Mouse (Mus musculus) midbrain, embryonic 10.5 days (tissue): ENCODE results near the gene Haus3. TPM values are rescaled to one million over a fixed set of nuclear protein-coding genes. Genes with fewer than 3 reads are reported as not detected.

Source experiments
- DNase-seq: peaks from one replicate; pipeline ENCODE4 v3.0.0-alpha.2; 2017; ENCODE audit warnings: low spot score
- H3K27ac ChIP-seq: fragments of 300-500 bp; sonication (generic); replicated peaks from 2 replicates; pipeline ENCODE4 v1.5.1; 2016; ENCODE audit warnings: mild to moderate bottlenecking
- H3K27me3 ChIP-seq: fragments of 300-500 bp; sonication (generic); 2 replicates; pipeline ENCODE4 v1.6.1; 2016; ENCODE audit warnings: low read depth, mild to moderate bottlenecking; ENCODE audit not compliant: poor library complexity, severe bottlenecking
- H3K36me3 ChIP-seq: fragments of 300-500 bp; sonication (generic); 2 replicates; pipeline ENCODE4 v1.6.1; 2016; ENCODE audit warnings: mild to moderate bottlenecking, moderate library complexity
- H3K4me1 ChIP-seq: fragments of 300-500 bp; sonication (generic); 2 replicates; pipeline ENCODE4 v1.6.1; 2016
- H3K4me3 ChIP-seq: fragments of 300-500 bp; sonication (generic); 2 replicates; pipeline ENCODE4 v1.5.1; 2016; ENCODE audit warnings: mild to moderate bottlenecking, moderate library complexity
- H3K9me3 ChIP-seq: fragments of 300-500 bp; sonication (generic); replicated peaks from 2 replicates; pipeline ENCODE4 v1.6.1; 2016; ENCODE audit warnings: mild to moderate bottlenecking
- WGBS: fragments of 180-500 bp; shearing (Covaris S2); methylation state at CpG from one replicate; pipeline ENCODE4 v1.1.7; 2016; 5-methylcytosine and 5-hydroxymethylcytosine counted together
- polyA plus RNA-seq: library from polyadenylated mRNA; unstranded; fragments of >200 nt; fragmentation: Nextera tagmentation; extraction: Ambion mirVana; gene quantifications from 2 replicates; pipeline ENCODE4 v1.2.1, GENCODE M21; 2016

Haus3 gene
- polyA plus RNA-seq, 1 experiment from 2014 or later = 52.2 TPM

- DNase-seq = no peak
- Histone ChIP-seq H3K27ac (no peak overlapping the region), H3K27me3 (no peaks in the 10 kb centered on the region), H3K4me3 (no peak overlapping the region), H3K4me1 (peaks cover 44% of the 10 kb centered on the region), H3K9me3 (no peaks in the 10 kb centered on the region), H3K36me3 (peaks cover 48% of the 10 kb centered on the region)
- WGBS = 86% methylated on average over 4 of the region's 4 CpGs
Measured at GRCm38 (mm10) chr5:34165793-34166192, 3.5 kb downstream of the Haus3 start.

- Histone ChIP-seq H3K4me1 (no peaks in the 10 kb centered on the region), H3K27ac (no peak overlapping the region), H3K27me3 (no peaks in the 10 kb centered on the region), H3K36me3 (peaks cover 18% of the 10 kb centered on the region), H3K9me3 (no peaks in the 10 kb centered on the region), H3K4me3 (no peak overlapping the region)
- DNase-seq = no peak
Measured at GRCm38 (mm10) chr5:34148476-34148875, 20.9 kb downstream of the Haus3 start.

- no peak overlapping the region for H3K27ac ChIP-seq
- no peak for DNase-seq
- H3K36me3 ChIP-seq = peaks cover 9% of the 10 kb centered on the region
- no peak overlapping the region for H3K4me3 ChIP-seq
- no peaks in the 10 kb centered on the region for H3K4me1 ChIP-seq
- 90% methylated on average over 3 of the region's 3 CpGs for WGBS
- no peaks in the 10 kb centered on the region for H3K9me3 ChIP-seq
- no peaks in the 10 kb centered on the region for H3K27me3 ChIP-seq
Measured at GRCm38 (mm10) chr5:34147554-34147953, 21.8 kb downstream of the Haus3 start.

GRCm38 (mm10) chr5:34139751-34140150 lies 29.6 kb downstream of the Haus3 start:
- no peak overlapping the region for H3K27ac ChIP-seq
- no peaks in the 10 kb centered on the region for H3K4me1 ChIP-seq
- no peaks in the 10 kb centered on the region for H3K27me3 ChIP-seq
- WGBS = 8% methylated on average over 1 of the region's 1 CpGs
- no peak overlapping the region for H3K4me3 ChIP-seq
- DNase-seq = no peak
- no peaks in the 10 kb centered on the region for H3K9me3 ChIP-seq
- no peaks in the 10 kb centered on the region for H3K36me3 ChIP-seq

- no peak for DNase-seq
- H3K36me3 ChIP-seq = no peaks in the 10 kb centered on the region
- no peaks in the 10 kb centered on the region for H3K4me1 ChIP-seq
- 77% methylated on average over 2 of the region's 2 CpGs for WGBS
- no peak overlapping the region for H3K4me3 ChIP-seq
- H3K9me3 ChIP-seq = no peaks in the 10 kb centered on the region
- H3K27me3 ChIP-seq = no peaks in the 10 kb centered on the region
- no peak overlapping the region for H3K27ac ChIP-seq
Measured at GRCm38 (mm10) chr5:34132731-34133130, 36.6 kb downstream of the Haus3 start.

GRCm38 (mm10) chr5:34124131-34124530 lies 45.2 kb downstream of the Haus3 start:
- no peak for DNase-seq
- 46% methylated on average over 1 of the region's 1 CpGs for WGBS
- Histone ChIP-seq H3K4me1 (no peaks in the 10 kb centered on the region), H3K27me3 (no peaks in the 10 kb centered on the region), H3K4me3 (no peak overlapping the region), H3K9me3 (no peaks in the 10 kb centered on the region), H3K27ac (no peak overlapping the region), H3K36me3 (no peaks in the 10 kb centered on the region)

GRCm38 (mm10) chr5:34119121-34119856 lies 50.0 kb downstream of the Haus3 start:
- WGBS = 83% methylated on average over 3 of the region's 3 CpGs
- DNase-seq = no peak

GRCm38 (mm10) chr5:34105681-34106080 lies 63.6 kb downstream of the Haus3 start:
- DNase-seq = no peak
- Histone ChIP-seq H3K4me1 (no peaks in the 10 kb centered on the region), H3K27me3 (no peaks in the 10 kb centered on the region), H3K9me3 (no peaks in the 10 kb centered on the region), H3K4me3 (no peak overlapping the region), H3K36me3 (no peaks in the 10 kb centered on the region), H3K27ac (no peak overlapping the region)
- WGBS = 88% methylated on average over 1 of the region's 1 CpGs

More at GRCm38 (mm10) chr5:34119121-34119856, 50.0 kb downstream of the Haus3 start:
- H3K9me3 ChIP-seq = no peaks in the 10 kb centered on the region
- H3K36me3 ChIP-seq = no peaks in the 10 kb centered on the region
- no peaks in the 10 kb centered on the region for H3K27me3 ChIP-seq
- no peak overlapping the region for H3K27ac ChIP-seq
- no peaks in the 10 kb centered on the region for H3K4me1 ChIP-seq
- H3K4me3 ChIP-seq = no peak overlapping the region

Other genes with a start within 250 kb of the Haus3 start
- 85.4 and 88.1 TPM in 2 replicates for gene Nelfa, start 233.1 kb downstream of the Haus3 start, polyA plus RNA-seq
- gene Gm1673, start 186.1 kb downstream of the Haus3 start, polyA plus RNA-seq = 288 and 309 TPM in 2 replicates
- gene Nat8l, start 173.5 kb downstream of the Haus3 start, polyA plus RNA-seq = 1.5 and 2.2 TPM in 2 replicates
- gene Poln, start 79 bp downstream of the Haus3 start, polyA plus RNA-seq = 0.66 and 1.2 TPM in 2 replicates
- 14.7 and 22.7 TPM in 2 replicates for gene Mxd4, start 18.2 kb upstream of the Haus3 start, polyA plus RNA-seq
- gene Zfyve28, start 118.9 kb upstream of the Haus3 start, polyA plus RNA-seq = 1.1 and 2.3 TPM in 2 replicates
- not detected in 2 replicates for gene Cfap99, start 119.1 kb upstream of the Haus3 start, polyA plus RNA-seq
- 196 and 197 TPM in 2 replicates for gene Rnf4, start 166.8 kb upstream of the Haus3 start, polyA plus RNA-seq
- 12.1 and 13.9 TPM in 2 replicates for gene Fam193a, start 200.4 kb upstream of the Haus3 start, polyA plus RNA-seq